Mouse (Mus musculus) heart, embryonic 16.5 days (tissue): ENCODE measurements at regions not wholly inside any gene's neighbourhood (a gene's known extent, or its start where the extent isn't known, plus 50 kb on each side); places are given as distances from the start of the nearest gene placed in this dataset.
"Not testable (repeated sequence)": the region's sequence is repeated elsewhere in the genome, so short reads cannot be mapped to it uniquely, and the experiment has no call there.

Experiments
- ATAC-seq: fragments of 200-750 bp; cut with Nextera tagmentation; replicated peaks from 2 replicates; pipeline ENCODE4 v1.8.0; 2017; ENCODE audit warnings: moderate number of reproducible peaks; ENCODE audit not compliant: insufficient read depth, low FRiP score; ENCODE audit errors: extremely low read depth
- H3K27ac ChIP-seq: fragments of 300-500 bp; sonication (generic); 2 replicates; pipeline ENCODE4 v1.5.1; 2014; ENCODE audit warnings: mild to moderate bottlenecking, low read length, control low read depth, moderate library complexity
- H3K27me3 ChIP-seq: fragments of 300-500 bp; sonication (generic); 2 replicates; pipeline ENCODE4 v1.6.1; 2014; ENCODE audit warnings: low read length, mixed read lengths; ENCODE audit not compliant: control insufficient read depth, insufficient read depth
- H3K36me3 ChIP-seq: fragments of 300-500 bp; sonication (generic); 2 replicates; pipeline ENCODE4 v1.6.1; 2014; ENCODE audit not compliant: control insufficient read depth, insufficient read depth
- H3K4me1 ChIP-seq: fragments of 300-500 bp; sonication (generic); 2 replicates; pipeline ENCODE4 v1.6.1; 2014; ENCODE audit warnings: low read length, mixed read lengths; ENCODE audit not compliant: control insufficient read depth, insufficient read depth
- H3K4me2 ChIP-seq: fragments of 300-500 bp; sonication (generic); 2 replicates; pipeline ENCODE4 v1.6.1; 2014; ENCODE audit warnings: low read depth, mild to moderate bottlenecking, control low read depth, low read length
- H3K4me3 ChIP-seq: fragments of 300-500 bp; sonication (generic); 2 replicates; pipeline ENCODE4 v1.5.1; 2014; ENCODE audit warnings: mild to moderate bottlenecking, control low read depth, low read length
- H3K9ac ChIP-seq: fragments of 300-500 bp; sonication (generic); 2 replicates; pipeline ENCODE4 v1.6.1; 2014; ENCODE audit warnings: low read length, control low read depth
- H3K9me3 ChIP-seq: fragments of 300-500 bp; sonication (generic); replicated peaks from 2 replicates; pipeline ENCODE4 v1.6.1; 2016; ENCODE audit warnings: low read length; ENCODE audit not compliant: control insufficient read depth
- WGBS: fragments of 180-500 bp; shearing (Covaris S2); extraction: QIAGEN DNeasy Blood & Tissue Kit; methylation state at CpG from one replicate; pipeline ENCODE4 v1.1.7; 2014; 5-methylcytosine and 5-hydroxymethylcytosine counted together

DNA sequence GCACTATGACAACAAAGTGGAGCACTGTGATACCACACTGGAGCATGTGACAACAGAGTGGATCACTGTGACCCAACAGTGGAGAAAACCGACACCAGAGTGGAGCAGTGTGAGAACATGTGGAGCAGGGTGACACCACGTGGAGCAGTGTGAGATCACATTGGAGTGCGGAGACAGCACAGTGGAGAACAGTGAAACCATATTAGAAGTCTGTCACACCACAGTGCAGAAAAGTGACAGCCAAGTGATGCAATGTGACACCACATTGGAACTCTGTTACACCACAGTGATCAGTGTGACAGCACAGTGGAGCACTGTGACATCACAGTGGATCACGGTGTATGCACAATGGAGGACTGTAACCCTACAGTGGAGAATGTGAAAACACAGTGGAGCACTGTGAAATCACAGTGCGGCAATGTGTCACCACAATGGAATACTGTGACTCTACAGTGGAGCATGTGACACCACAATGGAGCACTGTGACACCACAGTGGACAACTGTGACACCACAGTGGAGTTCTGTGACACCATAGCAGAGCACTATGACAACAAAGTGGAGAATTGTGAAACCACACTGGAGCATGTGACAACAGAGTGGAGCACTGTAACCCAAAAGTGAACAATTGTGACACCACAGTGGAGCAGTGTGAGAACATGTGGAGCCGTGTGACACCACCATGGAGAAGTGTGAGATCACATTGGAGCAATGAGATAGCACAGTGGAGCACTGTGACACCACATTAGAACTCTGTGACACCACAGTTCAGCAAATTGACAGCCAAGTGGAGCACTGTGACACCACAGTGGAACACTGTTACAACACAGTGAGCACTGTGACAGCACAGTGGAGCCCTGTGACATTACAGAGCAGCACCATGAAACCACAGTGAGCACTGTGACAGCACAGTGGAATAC is 98.6 kb upstream of the Vmn1r2 start:
- Histone ChIP-seq H3K27ac (no peak overlapping the region), H3K4me2 (no peak overlapping the region), H3K36me3 (no peaks in the 10 kb centered on the region), H3K9ac (no peak overlapping the region), H3K9me3 (peaks cover 75% of the 10 kb centered on the region), H3K4me3 (no peak overlapping the region), H3K4me1 (no peaks in the 10 kb centered on the region), H3K27me3 (no peaks in the 10 kb centered on the region)
- 76% methylated on average over 6 of the region's 6 CpGs for WGBS
- ATAC-seq = peak; percentile 1; the same call in 1 of the 2 replicates

DNA sequence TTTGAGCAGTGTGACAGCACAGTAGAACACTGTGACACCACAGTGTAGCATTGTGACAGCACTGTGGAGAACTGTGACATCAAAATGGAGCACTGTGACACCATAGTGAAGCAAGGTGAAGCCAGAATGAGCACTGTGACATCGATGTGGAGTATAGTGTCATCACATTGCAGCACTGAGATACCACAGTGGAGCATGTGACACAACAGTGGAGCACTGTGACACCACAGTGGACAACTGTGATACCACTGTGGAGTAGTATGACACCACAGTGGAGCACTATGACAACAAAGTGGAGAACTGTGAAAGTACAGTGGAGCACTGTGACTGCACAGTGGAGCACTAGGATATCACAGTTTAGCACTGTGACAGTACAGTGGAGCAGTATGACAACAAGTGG is 97.8 kb upstream of the Vmn1r2 start:
- Histone ChIP-seq H3K27me3 (no peaks in the 10 kb centered on the region), H3K36me3 (no peaks in the 10 kb centered on the region), H3K4me3 (no peak overlapping the region), H3K4me2 (no peak overlapping the region), H3K27ac (no peak overlapping the region), H3K4me1 (no peaks in the 10 kb centered on the region), H3K9me3 (peaks cover 67% of the 10 kb centered on the region), H3K9ac (no peak overlapping the region)
- WGBS = 52% methylated on average over 1 of the region's 1 CpGs
- 0 out of 2 replicates have a peak, but pooled peaks have one; percentile 10 for ATAC-seq

DNA sequence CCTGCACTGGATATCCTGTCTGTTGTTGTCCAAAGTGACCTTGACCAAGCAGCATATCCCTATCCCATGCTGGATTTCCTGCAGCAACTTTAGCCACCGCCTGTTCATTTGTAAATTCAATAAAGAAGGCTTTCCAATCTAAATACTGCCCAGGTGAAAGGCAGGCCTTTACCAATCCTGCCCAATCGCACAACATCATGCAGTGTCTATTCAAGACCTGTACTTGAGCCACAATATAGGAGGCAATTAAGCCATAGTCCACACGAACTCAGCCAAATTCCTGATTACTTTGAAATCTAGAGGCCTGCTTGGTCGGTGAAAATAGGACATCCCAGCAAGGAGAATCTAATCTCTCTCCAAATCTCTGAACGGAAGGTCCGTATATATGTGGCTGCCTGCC is 95.8 kb upstream of the Vmn1r2 start:
- peaks cover 51% of the 10 kb centered on the region for H3K9me3 ChIP-seq
- H3K36me3 ChIP-seq, H3K27ac ChIP-seq, H3K4me2 ChIP-seq, H3K4me1 ChIP-seq, H3K4me3 ChIP-seq, H3K9ac ChIP-seq, H3K27me3 ChIP-seq, ATAC-seq: not testable (repeated sequence)
- 55% methylated on average over 6 of the region's 6 CpGs for WGBS

- Histone ChIP-seq H3K4me2 (no peak overlapping the region), H3K4me1 (no peaks in the 10 kb centered on the region), H3K27me3 (no peaks in the 10 kb centered on the region), H3K9ac (no peak overlapping the region), H3K4me3 (no peak overlapping the region), H3K9me3 (peaks cover 48% of the 10 kb centered on the region), H3K27ac (no peak overlapping the region), H3K36me3 (no peaks in the 10 kb centered on the region)
- no peak for ATAC-seq
- 84% methylated on average over 1 of the region's 1 CpGs for WGBS
Observed at GRCm38 (mm10) chr4:3079901-3080300, 87.2 kb upstream of the Vmn1r2 start.

DNA sequence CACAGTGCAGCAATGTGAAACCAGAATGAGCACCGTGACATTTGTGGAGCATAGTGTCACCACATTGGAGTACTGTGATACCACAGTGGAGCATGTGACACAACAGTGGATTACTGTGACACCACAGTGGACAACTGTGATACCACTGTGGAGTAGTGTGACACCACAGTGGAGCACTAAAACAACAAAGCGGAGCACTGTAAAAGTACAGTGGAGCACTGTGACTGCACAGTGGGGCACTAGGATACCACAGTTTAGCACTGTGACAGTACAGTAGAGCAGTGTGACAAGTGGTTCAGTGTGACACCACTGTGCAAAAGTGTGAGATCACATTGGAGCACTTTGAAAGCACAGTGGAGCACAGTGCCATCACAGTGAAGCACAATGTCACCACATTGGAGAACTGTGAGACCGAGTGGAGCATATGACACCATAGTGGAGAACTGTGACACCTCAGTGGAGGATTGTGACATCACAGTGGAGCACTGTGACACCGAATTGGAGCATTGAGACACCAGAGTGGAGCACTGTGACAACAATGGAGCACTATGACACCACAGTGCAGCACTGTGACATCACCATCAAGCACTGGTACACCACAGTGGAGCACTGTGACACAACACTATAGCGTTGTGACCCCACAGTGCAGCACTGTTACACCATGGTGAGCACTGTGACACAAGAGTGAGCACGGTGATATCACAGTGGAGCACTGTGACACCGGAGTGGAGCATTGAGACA is 86.6 kb upstream of the Vmn1r2 start:
- Histone ChIP-seq H3K4me2 (no peak overlapping the region), H3K9ac (no peak overlapping the region), H3K36me3 (no peaks in the 10 kb centered on the region), H3K27ac (no peak overlapping the region), H3K9me3 (peaks cover 52% of the 10 kb centered on the region), H3K4me3 (no peak overlapping the region), H3K4me1 (no peaks in the 10 kb centered on the region), H3K27me3 (no peaks in the 10 kb centered on the region)
- WGBS = 54% methylated on average over 7 of the region's 7 CpGs
- ATAC-seq = 0 out of 2 replicates have a peak, but pooled peaks have one; percentile 8

DNA sequence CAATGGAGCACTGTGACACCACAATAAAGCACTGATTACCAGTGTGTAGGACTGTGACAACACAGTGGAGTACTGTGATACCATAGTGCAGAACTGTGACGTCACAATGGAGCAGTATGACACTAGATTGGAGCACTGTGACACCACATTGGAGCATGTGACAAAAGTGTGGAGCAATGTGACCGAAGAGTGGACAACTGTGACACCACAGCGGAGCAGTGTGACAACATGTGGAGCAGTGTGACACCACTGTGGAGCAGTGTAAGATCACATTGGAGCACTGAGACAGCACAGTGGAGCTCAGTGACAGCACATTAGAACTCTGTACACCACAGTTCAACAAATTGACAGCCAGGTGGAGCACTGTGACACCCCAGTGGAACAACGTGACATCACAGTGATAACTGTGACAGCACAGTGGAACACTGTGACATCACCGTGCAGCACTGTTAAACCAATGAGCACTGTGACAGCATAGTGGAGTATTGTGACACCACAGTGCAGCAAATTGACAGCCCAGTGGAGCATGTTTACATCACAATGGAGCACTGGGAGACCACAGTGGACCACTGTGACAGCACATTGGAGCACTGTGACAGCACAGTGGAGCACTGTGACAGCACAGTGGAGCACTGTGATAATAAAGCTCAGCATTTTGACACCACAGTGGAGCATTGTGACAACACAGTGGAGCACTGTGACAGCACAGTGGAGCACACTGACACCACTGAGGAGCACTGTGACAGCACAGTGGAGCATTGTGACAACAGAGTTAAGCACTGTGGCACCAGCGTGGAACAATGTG is 85.8 kb upstream of the Vmn1r2 start:
- 0 out of 2 replicates have a peak, but pooled peaks have one; percentile 9 for ATAC-seq
- no peaks in the 10 kb centered on the region for H3K36me3 ChIP-seq

GRCm38 (mm10) chr4:3081953-3082950 is 84.9 kb upstream of the Vmn1r2 start:
- H3K4me2 ChIP-seq = no peak overlapping the region
- no peaks in the 10 kb centered on the region for H3K36me3 ChIP-seq
- H3K4me1 ChIP-seq = no peaks in the 10 kb centered on the region
- ATAC-seq = 0 out of 2 replicates have a peak, but pooled peaks have one; percentile 17
- H3K4me3 ChIP-seq = no peak overlapping the region
- 72% methylated on average over 3 of the region's 3 CpGs for WGBS
- H3K9me3 ChIP-seq = peaks cover 60% of the 10 kb centered on the region
- no peak overlapping the region for H3K27ac ChIP-seq
- H3K27me3 ChIP-seq = no peaks in the 10 kb centered on the region
- no peak overlapping the region for H3K9ac ChIP-seq

More for the DNA sequence above, 85.8 kb upstream of the Vmn1r2 start:
- H3K27me3 ChIP-seq = no peaks in the 10 kb centered on the region
- H3K4me1 ChIP-seq = no peaks in the 10 kb centered on the region
- H3K9ac ChIP-seq = no peak overlapping the region
- no peak overlapping the region for H3K27ac ChIP-seq
- H3K9me3 ChIP-seq = peaks cover 58% of the 10 kb centered on the region
- WGBS = 60% methylated on average over 6 of the region's 6 CpGs
- H3K4me2 ChIP-seq = no peak overlapping the region
- H3K4me3 ChIP-seq = no peak overlapping the region
